Mouse (Mus musculus) ovary, postnatal 36 days (tissue): ENCODE measurements around the gene Rnf4.

Experiments
- DNase-seq: peaks from one replicate; pipeline ENCODE4 v3.0.0; 2022; ENCODE audit warnings: low spot score, mixed read lengths

Rnf4 gene

DNA sequence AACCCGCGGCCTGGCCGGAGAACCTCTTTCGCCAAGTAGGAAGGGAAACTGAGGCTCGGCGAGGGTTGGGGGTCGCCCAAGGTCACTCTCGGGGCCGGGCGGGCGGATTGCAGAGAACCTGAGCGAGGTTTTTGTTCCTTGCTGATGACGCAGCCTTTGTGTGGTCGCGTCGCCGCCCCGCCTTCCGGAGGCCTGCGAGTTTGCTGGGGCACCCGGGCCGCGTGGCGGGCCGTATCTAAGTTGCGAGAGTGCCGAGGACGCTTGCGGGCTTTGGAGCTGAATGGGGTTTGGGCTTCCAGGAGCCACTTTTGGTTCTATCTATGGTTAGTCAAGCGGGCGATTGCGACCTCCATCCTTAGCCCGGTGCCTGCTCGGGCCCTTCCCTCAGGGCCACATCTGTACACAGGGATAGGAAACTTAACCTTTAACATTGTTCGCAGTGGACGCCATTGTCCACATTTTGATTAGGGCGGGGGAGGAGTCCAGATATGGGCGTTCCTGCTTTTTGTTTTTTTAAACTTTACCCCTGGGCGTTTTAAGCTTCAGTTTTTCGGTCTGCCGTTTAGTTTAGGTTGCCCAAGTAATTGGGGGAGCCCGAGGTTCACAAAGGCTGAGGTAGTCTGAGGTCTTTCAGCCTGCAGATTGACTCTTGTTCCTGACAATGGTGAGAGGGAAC is 824 bp downstream of the Rnf4 start:
- peak; percentile 69 for DNase-seq

DNA sequence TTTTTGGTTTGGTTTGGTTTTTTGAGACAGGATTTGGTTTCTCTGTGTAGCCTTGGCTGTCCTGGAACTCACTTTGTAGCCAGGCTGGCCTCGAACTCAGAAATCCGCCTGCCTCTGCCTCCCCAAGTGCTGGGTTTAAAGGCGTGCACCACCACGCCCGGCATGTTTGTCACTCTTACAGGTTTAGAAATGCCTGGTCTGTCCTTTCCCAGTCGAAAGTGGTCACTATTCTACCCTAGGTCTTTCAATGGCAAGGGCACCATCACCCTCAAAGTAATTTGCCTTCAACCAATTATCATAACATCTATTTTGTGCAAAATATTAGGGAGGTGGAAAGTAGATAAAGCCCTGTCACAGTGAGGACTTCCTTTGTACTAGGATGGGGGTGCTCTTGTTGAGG is 4.2 kb downstream of the Rnf4 start:
- DNase-seq, result no peak

DNA sequence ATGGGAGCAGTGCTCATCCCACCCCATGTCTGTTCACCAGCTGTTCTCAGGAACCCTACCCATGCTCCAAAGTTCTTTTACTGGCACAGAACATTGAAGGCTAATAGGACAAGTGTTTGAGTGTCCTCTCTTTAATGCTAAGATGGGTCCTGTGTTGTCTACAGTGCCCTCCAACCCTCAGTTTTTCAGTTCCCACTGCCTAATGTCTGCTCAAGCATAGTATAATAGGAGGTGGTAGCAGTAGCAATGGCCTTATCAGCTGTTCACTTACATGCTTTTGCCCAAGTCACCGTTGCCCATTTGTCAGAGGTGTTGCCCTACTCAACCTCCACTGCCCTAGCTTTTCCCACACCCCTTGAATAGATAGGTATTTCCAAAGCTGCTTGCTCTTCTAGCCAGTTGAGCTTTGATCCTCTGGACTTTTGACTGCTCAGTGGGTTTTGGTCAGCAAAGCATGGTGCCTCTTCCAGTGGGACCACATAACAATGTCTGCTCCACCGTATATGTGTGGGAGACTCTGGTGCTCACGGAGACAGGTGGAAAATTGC is 16.1 kb downstream of the Rnf4 start:
- no peak for DNase-seq

DNA sequence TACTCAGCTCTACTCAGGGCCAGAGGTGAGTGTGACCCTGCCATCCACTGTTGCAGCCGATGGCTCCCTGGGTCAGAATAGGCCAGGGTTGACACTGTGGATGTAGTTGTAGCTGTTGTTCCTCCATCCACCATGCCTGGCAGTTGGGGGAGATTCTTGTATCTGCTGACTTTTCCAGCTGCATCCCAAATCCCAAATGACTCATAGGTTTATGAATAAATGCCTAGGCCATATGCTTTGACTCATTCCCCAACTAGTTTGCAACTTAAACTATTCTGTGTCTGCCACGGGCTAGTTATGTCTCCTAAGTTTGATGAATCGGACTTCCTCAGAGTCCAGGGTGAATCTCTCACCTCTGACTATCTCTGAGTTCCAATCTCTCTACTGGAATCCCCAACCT is 24.2 kb downstream of the Rnf4 start:
- no peak for DNase-seq

DNA sequence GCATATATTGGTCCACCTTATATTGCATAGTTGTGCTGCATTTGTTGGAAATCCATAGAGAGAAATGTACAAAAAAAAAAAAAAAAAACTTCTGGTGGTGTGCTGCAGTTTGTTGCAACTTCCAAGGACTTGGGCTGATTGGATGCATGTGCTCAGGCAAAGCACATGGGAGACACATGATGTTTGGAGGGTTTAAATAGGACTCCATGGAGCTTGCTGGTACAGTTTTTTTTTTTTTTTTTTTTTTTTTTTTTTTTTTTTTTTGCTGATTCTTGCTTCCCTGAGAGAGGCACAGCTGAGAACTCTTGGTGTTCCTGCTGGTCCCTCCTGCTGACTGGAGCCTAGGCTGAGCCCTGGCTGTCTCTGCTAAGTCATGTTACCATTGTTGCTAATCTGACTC is 27.0 kb downstream of the Rnf4 start:
- DNase-seq, result no peak

DNA sequence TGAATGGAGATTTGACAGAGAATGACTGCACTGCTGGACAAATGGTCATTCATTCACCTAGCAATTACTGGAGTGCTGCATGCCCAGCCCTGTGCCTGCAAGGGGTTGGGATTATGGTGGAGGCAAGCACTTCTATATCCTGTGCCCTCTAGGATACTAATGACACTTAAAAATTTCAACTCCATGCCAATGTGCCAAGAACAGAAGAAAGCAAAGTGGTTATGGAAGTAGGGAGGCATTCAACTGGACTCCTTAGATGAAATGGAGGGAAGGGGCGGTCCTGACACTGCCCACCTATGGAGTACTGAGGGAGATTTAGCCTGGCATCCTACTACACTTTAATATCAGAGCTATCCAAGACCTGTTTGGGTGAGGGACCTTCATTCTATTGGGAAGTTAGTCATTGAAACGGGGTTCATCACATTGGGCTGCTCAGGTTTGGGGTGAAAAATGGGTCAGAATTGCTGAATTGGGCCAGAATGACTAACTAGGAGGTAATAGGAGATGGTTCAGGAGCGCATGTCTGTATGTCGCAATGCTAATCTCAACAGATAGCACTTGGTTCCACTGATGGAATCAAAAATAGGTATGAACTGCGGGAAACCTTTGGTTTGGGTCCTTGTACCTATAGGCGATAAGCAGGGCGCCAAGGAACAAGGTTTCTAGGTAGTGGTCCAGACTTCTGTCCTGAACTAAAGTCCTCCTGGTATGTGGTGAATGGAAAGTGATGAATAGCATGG is 32.6 kb downstream of the Rnf4 start:
- DNase-seq, result no peak

DNA sequence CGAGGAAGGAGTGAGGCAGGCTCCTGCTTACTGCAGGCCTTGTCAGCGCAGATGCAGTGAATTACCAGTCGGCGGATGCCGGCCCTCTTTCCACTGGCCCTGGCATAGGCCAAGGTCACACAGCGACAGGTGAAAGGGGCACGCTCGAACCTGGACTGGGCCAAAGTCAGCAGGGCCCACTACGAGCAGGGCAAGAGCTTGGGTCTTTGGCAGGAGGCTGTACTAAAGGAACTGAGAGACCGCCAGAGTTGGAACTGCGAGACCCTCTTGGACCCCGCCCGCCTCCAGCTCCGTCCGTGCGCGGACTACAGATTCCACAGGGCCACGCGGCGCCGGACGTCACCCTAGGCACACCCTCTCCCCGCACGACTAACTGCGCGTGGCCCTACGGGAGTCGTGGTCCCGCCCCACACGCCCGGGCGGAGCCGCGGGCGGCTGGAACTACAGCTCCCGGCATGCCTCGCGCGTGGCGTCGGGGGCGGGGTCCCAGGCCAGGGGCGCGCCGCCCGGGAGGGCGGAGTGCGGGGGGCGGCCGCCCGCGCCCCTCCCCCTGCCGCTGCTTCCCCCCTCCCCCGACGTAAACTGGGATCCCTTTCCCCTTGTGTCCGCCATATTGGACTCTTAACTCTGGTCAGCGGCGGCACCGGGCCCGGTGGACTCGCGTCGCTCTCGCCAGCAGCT is 33.4 kb downstream of the Rnf4 start, which contains the start of gene Fam193a:
TSS of gene Fam193a (plus strand) at position 593 of the 681 bp plus-strand sequence.
- peak; percentile 98 for DNase-seq

DNA sequence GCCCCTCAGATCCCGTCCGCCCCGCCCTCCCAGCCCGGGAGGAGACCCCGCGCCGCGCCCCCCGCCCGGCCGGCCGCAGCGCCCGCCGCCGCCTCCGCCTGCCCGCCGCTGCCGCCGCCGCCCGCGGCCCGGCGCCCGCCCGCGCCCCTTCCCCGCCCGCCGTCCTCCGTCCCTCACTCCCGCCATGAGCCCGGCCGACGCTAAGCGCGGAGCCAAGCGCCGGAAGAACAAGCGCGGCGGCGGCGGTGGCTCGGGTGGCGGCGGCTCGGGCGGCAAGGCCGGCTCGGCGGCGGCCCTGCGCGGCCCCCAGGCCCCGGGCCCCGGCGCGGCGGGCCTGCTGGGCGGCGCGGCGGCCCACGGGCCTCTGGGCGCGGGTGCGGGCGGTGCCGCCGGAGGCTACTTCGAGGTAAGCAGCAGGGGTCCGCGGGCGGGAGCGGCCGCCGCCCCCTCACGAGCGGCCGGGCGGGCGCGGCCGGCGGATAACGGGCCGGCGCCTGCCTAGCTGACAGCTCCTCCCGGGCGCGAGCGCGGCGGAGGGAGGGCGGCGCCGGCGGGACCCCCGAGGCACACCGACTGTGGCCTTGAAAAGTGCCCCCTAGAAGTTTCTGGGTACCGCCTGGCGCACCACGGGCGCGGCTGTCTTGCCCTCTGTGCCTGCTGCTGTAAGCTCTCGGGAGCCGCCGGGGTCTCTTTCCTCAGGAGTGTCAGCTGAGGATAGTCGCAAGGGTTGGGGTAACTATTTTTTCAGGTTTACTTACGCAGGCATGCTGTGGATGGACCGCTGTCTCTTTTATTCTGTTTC is 34.1 kb downstream of the Rnf4 start:
- DNase-seq, result peak; percentile 46

DNA sequence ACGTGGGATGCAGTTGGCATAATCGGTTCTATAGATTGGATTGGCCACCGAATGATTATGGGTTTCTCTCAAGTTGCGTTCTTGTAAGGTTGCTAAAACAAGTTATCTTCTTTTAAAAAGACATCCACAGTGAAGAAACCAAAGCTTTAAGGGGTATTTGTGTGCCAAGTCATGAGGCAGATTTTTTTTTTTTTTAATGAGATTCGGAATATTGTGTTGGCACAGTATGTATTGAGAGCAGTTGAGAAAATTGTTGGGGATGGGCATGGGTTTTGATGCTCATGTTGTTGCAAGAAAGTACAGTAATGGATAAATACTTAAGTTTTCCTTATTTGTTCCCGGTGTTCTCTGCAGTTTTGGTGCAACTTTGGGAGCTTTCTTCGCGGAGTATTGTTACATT is 34.8 kb downstream of the Rnf4 start:
- DNase-seq, result no peak

DNA sequence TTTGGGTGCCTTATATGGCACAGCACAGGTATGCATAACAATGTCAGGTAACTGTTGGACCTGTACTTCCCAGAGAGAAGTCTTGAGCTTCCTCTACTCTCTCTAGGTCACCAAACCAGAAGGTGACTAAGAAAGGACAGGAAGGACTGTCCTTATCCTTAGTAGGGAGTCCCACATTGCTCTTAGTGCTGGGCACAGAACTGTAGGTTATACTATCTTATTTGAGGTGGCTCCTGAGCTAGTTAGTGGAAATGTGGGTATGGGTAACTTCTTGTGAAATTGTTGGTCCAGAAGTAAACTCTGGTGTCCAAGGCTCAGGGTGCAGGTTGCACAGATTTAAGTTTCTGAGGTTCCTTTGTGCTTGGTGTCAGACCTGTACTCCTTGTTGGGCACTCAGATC is 36.1 kb downstream of the Rnf4 start:
- DNase-seq, result no peak

DNA sequence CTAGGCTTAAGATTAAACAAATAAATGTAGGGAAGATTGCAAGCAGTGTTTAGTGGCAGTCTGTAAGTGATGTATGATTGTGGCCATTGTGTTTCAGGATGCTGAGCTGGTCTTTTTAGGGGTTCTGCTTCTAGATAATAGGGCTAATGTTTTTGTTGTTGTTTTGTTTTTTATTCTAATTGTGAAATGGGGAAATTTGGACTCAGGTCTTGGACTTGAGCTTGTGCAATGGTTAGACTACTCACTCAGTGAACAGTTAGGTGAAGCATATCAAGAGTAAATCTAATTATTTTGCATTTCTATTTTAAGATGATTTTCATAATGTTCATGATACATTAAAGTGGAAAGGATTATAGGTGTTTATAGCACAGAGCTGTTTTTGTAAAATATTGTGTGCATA is 36.5 kb downstream of the Rnf4 start:
- DNase-seq, result no peak

DNA sequence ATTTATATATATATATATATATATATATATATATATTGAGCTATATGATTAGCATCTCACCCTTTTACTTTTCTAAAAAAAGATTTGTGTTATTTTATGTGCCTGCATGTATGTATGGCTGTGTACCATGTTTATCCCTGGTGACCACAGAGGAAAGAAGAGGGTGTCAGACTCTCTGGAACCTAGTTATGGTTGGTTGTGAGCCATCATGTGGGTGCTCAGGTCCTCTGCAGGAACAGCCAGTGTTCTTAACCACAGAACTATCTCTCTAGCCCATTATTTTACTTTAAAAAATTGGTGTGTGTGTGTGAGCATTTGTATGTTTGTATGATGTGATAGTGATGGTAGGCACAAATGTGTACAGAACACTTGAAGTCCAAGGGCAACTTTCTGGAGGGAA is 42.7 kb downstream of the Rnf4 start:
- DNase-seq, result no peak

DNA sequence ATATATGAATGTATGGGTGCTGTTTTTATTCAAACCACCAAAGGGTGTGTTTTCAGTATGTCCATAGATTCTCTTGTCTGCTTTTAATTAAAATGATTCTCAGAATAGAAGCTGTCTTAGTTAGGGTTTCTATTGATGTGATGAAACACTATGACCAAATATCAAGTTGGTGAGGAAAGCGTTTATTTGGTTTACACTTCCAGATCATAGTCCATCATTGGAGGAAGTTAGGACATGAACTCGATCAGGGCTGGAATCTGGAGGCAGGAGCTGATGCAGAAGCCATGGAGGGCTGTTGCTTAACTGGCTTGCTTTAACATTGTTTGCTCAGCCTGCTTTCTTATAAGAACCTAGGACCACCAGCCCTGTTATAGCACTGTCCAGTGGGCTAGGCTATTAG is 45.6 kb downstream of the Rnf4 start:
- no peak for DNase-seq

DNA sequence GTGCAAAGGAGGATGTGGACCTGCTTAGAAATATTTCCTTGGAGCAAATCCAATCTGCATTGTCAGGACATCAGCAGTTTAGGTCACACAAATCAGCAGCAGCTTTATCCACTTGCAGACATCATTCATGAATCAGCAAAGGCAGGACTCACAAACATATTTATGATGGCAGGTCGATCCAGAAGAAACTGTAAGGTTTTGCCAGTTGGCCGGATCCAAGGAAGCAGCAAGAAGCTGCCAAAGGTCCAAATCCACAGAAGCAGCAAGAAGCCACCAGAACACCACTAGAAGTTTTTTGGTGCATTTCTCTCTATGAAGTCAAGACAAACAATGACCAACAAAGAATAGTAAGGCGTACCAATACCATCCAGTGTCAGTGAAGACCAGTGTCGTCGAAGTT is 49.5 kb downstream of the Rnf4 start:
- no peak for DNase-seq

DNA sequence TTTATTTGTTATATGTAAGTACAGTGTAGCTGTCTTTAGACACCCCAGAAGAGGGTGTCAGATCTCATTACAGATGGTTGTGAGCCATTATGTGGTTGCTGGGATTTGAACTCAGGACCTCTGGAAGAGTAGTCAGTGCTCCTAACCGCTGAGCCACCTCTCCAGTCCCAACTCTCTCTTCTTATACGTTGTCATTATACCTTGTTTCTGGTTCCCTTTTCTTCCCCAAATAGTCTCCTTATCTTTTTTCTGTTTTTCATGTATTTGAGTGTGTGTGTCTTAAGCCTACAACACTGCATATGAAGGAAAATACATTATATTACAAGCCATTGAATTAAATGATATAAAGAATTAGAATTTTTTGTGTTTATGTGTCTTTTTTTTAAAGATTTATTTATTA is 50.7 kb downstream of the Rnf4 start:
- no peak for DNase-seq

DNA sequence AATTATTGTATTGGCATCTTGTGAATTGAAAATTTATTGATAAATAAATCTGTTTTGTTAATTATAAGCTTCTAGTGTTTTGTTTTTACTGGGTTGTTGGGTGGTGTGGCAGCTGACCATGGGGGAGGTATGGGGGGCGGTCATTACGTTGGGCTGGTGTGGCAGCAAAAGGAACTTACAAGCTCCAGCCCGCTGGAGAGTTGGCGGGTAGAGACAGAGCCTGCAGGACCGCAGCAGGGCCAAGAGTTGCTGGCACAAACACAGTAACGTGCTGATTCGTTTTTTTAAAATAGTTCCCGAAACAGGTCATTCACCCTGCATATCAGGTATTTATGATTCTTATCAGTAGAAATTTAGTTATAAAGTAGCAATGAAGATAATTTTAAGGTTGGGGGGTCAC is 57.2 kb downstream of the Rnf4 start:
- DNase-seq, result no peak

DNA sequence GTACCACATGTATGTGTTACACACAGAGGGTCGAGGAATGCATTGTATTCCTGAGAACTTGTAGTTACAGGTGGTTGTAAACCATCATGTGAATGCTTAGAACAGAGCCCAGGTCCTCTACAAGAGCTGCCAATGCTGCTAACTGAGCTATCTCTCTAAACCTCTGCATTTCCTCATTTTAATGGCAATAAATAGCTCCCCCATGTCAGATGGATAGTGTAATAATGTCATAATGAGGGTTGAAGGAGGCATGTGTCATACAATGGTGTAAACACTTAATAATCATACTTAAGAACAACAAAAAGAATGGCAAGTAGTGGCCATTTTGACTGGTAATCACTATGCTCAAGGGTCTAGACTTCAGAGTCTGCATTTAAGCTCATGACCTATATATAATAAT is 59.3 kb downstream of the Rnf4 start:
- no peak for DNase-seq

DNA sequence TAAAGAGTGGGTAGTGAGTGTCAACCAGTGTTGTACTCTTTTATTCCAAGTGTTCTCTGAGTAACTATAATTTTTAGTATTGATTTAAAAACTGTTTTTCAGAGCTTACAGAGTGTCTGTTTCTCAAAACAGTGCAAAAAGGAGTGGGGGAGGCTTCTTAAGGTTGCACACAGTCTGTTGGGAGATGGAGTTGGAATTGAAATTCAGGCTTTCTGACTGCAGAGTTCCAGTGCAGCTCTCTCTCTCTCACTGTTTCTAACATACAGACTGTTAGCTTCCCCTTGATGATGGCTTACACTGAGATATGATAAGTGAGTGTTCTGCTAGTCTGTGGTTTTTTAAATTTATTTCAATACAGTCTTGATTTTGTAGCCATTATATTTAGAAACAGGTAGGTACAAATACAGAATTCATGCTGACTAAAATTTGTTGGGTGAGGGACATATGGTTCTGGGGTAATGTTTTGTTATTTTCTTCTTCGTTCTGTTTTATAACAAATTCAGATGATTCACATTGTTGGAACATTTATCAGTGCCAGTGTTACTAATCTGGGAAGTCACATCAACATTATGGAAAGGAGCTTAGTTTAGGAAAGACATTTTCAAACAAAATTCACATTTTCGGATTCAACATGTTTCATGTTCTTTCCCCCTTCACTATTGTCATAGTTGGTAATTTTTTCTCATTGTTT is 59.9 kb downstream of the Rnf4 start:
- no peak for DNase-seq

DNA sequence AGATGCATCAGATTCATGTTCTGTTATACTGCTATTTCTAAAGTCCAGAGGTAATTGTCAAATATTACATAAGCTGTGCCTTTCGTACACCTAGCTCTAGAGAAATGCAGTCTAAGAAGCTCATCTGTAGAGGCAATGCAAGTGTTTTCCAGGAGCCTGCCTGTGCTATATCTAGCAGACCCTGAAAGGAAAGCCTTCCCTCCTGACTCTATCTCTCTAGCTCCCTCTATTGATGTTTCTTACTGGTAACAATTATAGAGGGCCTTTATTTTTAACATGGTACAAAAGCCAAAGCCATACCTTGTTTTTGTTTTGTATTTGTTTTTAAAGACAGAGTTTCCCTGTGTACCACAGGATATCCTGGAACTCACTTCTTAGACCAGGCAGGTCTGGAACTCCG is 61.8 kb downstream of the Rnf4 start:
- DNase-seq, result no peak

DNA sequence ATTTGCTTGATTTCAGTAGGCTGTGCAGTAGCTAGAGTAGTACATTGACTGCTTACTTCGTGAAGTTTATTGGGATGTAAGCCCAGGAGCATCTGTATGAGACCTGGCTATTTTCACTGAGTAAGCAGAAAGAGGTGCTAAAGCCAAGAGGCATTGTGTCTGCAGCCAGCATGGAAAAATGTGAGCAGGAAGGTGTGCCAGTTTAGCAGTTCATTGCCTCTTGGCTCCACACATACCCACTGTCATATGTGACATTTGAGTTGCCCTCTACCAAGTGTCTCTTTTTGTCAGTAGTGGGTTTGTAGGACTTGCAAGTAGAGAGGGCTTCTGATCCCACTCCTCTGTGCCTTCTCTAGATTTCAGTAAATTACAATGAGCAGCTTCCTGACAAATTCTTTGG is 62.2 kb downstream of the Rnf4 start:
- DNase-seq, result no peak
